Mouse (Mus musculus): ENCODE measurements around the gene Setd5.

DNA sequence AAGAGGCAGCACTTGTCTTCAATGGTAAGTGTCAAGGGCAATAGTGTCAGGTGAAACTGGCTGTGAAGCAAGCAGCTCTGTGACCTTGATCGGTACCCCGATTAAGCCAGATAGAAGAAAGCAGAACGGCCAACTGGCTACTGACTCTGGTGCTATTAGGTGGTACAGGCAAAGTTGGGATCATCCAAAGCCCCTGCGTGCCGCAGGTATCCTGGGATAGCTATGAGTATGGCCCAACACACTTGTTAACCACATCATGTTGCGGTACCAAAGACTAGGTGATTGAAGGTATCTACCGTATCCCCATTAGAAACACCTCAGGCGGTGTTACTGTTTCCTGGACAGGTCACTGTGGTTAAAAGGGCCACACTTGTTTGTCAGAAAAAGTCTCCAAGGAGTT, 76.9 kb downstream of the Setd5 start:
- TF ChIP-seq CTCF (conservative IDR thresholded peaks at IDR 0.05; ENCODE audit: insufficient read depth, insufficient read length, low read depth, low read length) = no peak
- TF ChIP-seq POLR2A (IDR thresholded peaks at IDR 0.05; ENCODE audit: low read depth, low read length) = no peak

Data from kidney, adult 2 months (tissue).